Mouse (Mus musculus): ENCODE measurements at regions not wholly inside any gene's neighbourhood (a gene's known extent, or its start where the extent isn't known, plus 50 kb on each side); places are given as distances from the start of the nearest gene placed in this dataset.

DNA sequence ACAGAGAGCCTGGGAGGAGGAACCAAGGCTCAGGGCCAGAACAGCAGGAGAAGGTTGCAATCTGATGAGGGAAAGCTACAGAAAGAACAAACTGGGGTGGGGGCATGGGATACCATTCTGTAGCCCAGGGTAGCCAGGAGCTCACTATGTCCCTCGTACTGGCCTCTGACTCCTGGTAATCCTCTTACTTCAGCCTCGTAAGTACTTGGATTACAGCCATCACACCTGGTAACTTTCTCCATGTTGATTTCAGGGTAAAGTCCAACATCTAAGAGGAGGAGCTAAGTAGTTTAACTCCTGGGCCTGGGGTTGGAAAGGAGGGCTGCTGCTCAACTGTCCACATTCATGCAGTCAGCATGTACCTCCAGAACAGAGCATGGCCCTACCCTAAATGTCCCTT lies 101.8 kb upstream of the Magi1 start:
- TF ChIP-seq REST (IDR thresholded peaks at IDR 0.05; ENCODE audit: insufficient read depth, insufficient read length) (no peak), POLR2A (IDR thresholded peaks at IDR 0.05; ENCODE audit: insufficient read length, low read depth) (no peak), CEBPB (IDR thresholded peaks at IDR 0.05; ENCODE audit: insufficient read depth, poor library complexity, severe bottlenecking) (no peak), POLR2AphosphoS2 (IDR thresholded peaks at IDR 0.05; ENCODE audit: insufficient read length, low read depth) (no peak), MYOD1 (IDR thresholded peaks at IDR 0.05; ENCODE audit: control insufficient read depth in 1 of 3, insufficient read length in 2 of 3, low read depth in 2 of 3) (no peak), MAX (IDR thresholded peaks at IDR 0.05; ENCODE audit: low read depth) (no peak), TCF3 (IDR thresholded peaks at IDR 0.05; ENCODE audit: insufficient read length, low read depth) (no peak), E2F4 (IDR thresholded peaks at IDR 0.05; ENCODE audit: insufficient read depth) (no peak), SRF (IDR thresholded peaks at IDR 0.05; ENCODE audit: control insufficient read depth, insufficient read length, low read depth) (no peak), TCF12 (IDR thresholded peaks at IDR 0.05; ENCODE audit: insufficient read depth, poor library complexity, severe bottlenecking) (no peak), USF1 (IDR thresholded peaks at IDR 0.05; ENCODE audit: low read depth) (no peak), MYOG (IDR thresholded peaks at IDR 0.05; ENCODE audit: control insufficient read depth in 1 of 3, insufficient read depth in 1 of 3, insufficient read length in 2 of 3, low read depth in 2 of 3) (no peak)
- H3K4me3 ChIP-seq: no peak overlapping the region
- H3K4me2 ChIP-seq (ENCODE audit: low read depth): no peak overlapping the region
- H3K27me3 ChIP-seq (ENCODE audit: control insufficient read depth, insufficient read depth, insufficient read length): no peaks in the 10 kb centered on the region
- H3K79me2 ChIP-seq (ENCODE audit: control insufficient read depth, insufficient read depth): no peaks in the 10 kb centered on the region
- no peak overlapping the region for H3ac ChIP-seq (ENCODE audit: control insufficient read depth, insufficient read length)
- no peaks in the 10 kb centered on the region for H3K36me3 ChIP-seq (ENCODE audit: control insufficient read depth, insufficient read depth)

DNA sequence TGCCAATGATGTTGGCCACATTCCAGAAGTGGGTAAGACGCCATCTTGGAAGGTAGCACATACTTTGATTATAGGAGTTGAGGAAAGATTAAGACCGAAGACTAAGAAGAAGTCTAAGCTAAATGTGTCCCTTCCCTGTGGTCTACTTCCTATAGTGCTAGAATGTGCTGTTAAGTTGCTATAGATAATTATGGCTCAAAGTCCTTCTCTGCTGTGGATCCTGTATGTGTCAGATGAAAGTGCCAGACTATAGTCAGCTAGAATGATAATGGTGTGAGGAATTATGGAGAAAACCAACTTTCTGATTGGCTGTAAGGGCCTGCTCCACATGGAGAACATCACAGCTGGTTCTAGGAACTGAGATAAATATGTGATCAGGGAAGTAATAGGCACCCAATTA lies 86.3 kb upstream of the Magi1 start:
- no peaks in the 10 kb centered on the region for H3K27me3 ChIP-seq (ENCODE audit: control insufficient read depth, insufficient read depth, insufficient read length)
- no peak for TF ChIP-seq SRF (IDR thresholded peaks at IDR 0.05; ENCODE audit: control insufficient read depth, insufficient read length, low read depth)
- no peak for TF ChIP-seq CEBPB (IDR thresholded peaks at IDR 0.05; ENCODE audit: insufficient read depth, poor library complexity, severe bottlenecking)
- TF ChIP-seq TCF12 (IDR thresholded peaks at IDR 0.05; ENCODE audit: insufficient read depth, poor library complexity, severe bottlenecking): no peak
- no peak for TF ChIP-seq USF1 (IDR thresholded peaks at IDR 0.05; ENCODE audit: low read depth)
- no peak for TF ChIP-seq REST (IDR thresholded peaks at IDR 0.05; ENCODE audit: insufficient read depth, insufficient read length)
- TF ChIP-seq MYOD1 (IDR thresholded peaks at IDR 0.05; ENCODE audit: control insufficient read depth in 1 of 3, insufficient read length in 2 of 3, low read depth in 2 of 3): no peak
- no peak for TF ChIP-seq E2F4 (IDR thresholded peaks at IDR 0.05; ENCODE audit: insufficient read depth)
- TF ChIP-seq POLR2AphosphoS2 (IDR thresholded peaks at IDR 0.05; ENCODE audit: insufficient read length, low read depth): no peak
- no peak for TF ChIP-seq TCF3 (IDR thresholded peaks at IDR 0.05; ENCODE audit: insufficient read length, low read depth)
- H3K36me3 ChIP-seq (ENCODE audit: control insufficient read depth, insufficient read depth): no peaks in the 10 kb centered on the region
- no peak overlapping the region for H3K4me2 ChIP-seq (ENCODE audit: low read depth)
- no peaks in the 10 kb centered on the region for H3K79me2 ChIP-seq (ENCODE audit: control insufficient read depth, insufficient read depth)
- H3K4me3 ChIP-seq: no peak overlapping the region
- no peak overlapping the region for H3ac ChIP-seq (ENCODE audit: control insufficient read depth, insufficient read length)

- Histone ChIP-seq H3K27me3 (ENCODE audit: control insufficient read depth, insufficient read depth, insufficient read length) (no peaks in the 10 kb centered on the region), H3K79me2 (ENCODE audit: control insufficient read depth, insufficient read depth) (no peaks in the 10 kb centered on the region), H3K4me3 (no peak overlapping the region), H3K4me2 (ENCODE audit: low read depth) (no peak overlapping the region), H3ac (ENCODE audit: control insufficient read depth, insufficient read length) (no peak overlapping the region), H3K36me3 (ENCODE audit: control insufficient read depth, insufficient read depth) (no peaks in the 10 kb centered on the region)
- no peak for TF ChIP-seq CEBPB (IDR thresholded peaks at IDR 0.05; ENCODE audit: insufficient read depth, poor library complexity, severe bottlenecking)
- no peak for TF ChIP-seq E2F4 (IDR thresholded peaks at IDR 0.05; ENCODE audit: insufficient read depth)
Measured at GRCm38 (mm10) chr6:94363951-94364350, 80.2 kb upstream of the Magi1 start.

- Histone ChIP-seq H3K36me3 (ENCODE audit: control insufficient read depth, insufficient read depth) (no peaks in the 10 kb centered on the region), H3K4me3 (no peak overlapping the region), H3K27me3 (ENCODE audit: control insufficient read depth, insufficient read depth, insufficient read length) (no peaks in the 10 kb centered on the region), H3K4me2 (ENCODE audit: low read depth) (no peak overlapping the region), H3ac (ENCODE audit: control insufficient read depth, insufficient read length) (no peak overlapping the region), H3K79me2 (ENCODE audit: control insufficient read depth, insufficient read depth) (no peaks in the 10 kb centered on the region)
- TF ChIP-seq REST (IDR thresholded peaks at IDR 0.05; ENCODE audit: insufficient read depth, insufficient read length) (no peak), POLR2A (IDR thresholded peaks at IDR 0.05; ENCODE audit: insufficient read length, low read depth) (no peak), MAX (IDR thresholded peaks at IDR 0.05; ENCODE audit: low read depth) (no peak), POLR2AphosphoS2 (IDR thresholded peaks at IDR 0.05; ENCODE audit: insufficient read length, low read depth) (no peak), USF1 (IDR thresholded peaks at IDR 0.05; ENCODE audit: low read depth) (no peak), CEBPB (IDR thresholded peaks at IDR 0.05; ENCODE audit: insufficient read depth, poor library complexity, severe bottlenecking) (no peak), MYOG (IDR thresholded peaks at IDR 0.05; ENCODE audit: control insufficient read depth in 1 of 3, insufficient read depth in 1 of 3, insufficient read length in 2 of 3, low read depth in 2 of 3) (no peak), TCF12 (IDR thresholded peaks at IDR 0.05; ENCODE audit: insufficient read depth, poor library complexity, severe bottlenecking) (no peak), MYOD1 (IDR thresholded peaks at IDR 0.05; ENCODE audit: control insufficient read depth in 1 of 3, insufficient read length in 2 of 3, low read depth in 2 of 3) (no peak), TCF3 (IDR thresholded peaks at IDR 0.05; ENCODE audit: insufficient read length, low read depth) (no peak), E2F4 (IDR thresholded peaks at IDR 0.05; ENCODE audit: insufficient read depth) (no peak), SRF (IDR thresholded peaks at IDR 0.05; ENCODE audit: control insufficient read depth, insufficient read length, low read depth) (no peak)
Measured at GRCm38 (mm10) chr6:94362626-94363025, 78.9 kb upstream of the Magi1 start.

DNA sequence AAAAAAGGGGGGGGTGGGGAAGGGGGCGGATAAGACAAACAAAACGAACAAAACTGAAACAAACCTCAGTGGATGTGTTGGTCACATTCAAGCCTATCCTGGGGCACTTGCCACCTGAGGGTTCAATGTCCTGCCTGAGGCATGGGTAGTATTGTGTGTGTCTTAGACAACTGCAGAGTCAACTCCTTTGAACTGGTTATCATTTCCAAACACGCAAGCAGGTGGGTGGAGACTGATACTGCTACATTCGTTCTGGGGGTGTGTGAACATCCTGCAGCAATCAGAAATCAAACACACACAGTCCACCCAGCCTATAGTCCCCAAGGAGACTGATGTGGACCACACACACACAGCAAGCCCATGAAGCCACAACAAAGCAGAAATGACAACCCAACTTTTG lies 73.9 kb upstream of the Magi1 start:
- Histone ChIP-seq H3K79me2 (ENCODE audit: control insufficient read depth, insufficient read depth) (no peaks in the 10 kb centered on the region), H3ac (ENCODE audit: control insufficient read depth, insufficient read length) (no peak overlapping the region), H3K36me3 (ENCODE audit: control insufficient read depth, insufficient read depth) (no peaks in the 10 kb centered on the region), H3K4me3 (no peak overlapping the region), H3K27me3 (ENCODE audit: control insufficient read depth, insufficient read depth, insufficient read length) (no peaks in the 10 kb centered on the region), H3K4me2 (ENCODE audit: low read depth) (no peak overlapping the region)
- no peak for TF ChIP-seq USF1 (IDR thresholded peaks at IDR 0.05; ENCODE audit: low read depth)
- no peak for TF ChIP-seq MAX (IDR thresholded peaks at IDR 0.05; ENCODE audit: low read depth)
- TF ChIP-seq POLR2AphosphoS2 (IDR thresholded peaks at IDR 0.05; ENCODE audit: insufficient read length, low read depth): no peak
- no peak for TF ChIP-seq SRF (IDR thresholded peaks at IDR 0.05; ENCODE audit: control insufficient read depth, insufficient read length, low read depth)
- no peak for TF ChIP-seq POLR2A (IDR thresholded peaks at IDR 0.05; ENCODE audit: insufficient read length, low read depth)
- no peak for TF ChIP-seq TCF3 (IDR thresholded peaks at IDR 0.05; ENCODE audit: insufficient read length, low read depth)
- TF ChIP-seq CEBPB (IDR thresholded peaks at IDR 0.05; ENCODE audit: insufficient read depth, poor library complexity, severe bottlenecking): no peak
- TF ChIP-seq MYOG (IDR thresholded peaks at IDR 0.05; ENCODE audit: control insufficient read depth in 1 of 3, insufficient read depth in 1 of 3, insufficient read length in 2 of 3, low read depth in 2 of 3): no peak
- no peak for TF ChIP-seq E2F4 (IDR thresholded peaks at IDR 0.05; ENCODE audit: insufficient read depth)
- TF ChIP-seq MYOD1 (IDR thresholded peaks at IDR 0.05; ENCODE audit: control insufficient read depth in 1 of 3, insufficient read length in 2 of 3, low read depth in 2 of 3): no peak
- no peak for TF ChIP-seq REST (IDR thresholded peaks at IDR 0.05; ENCODE audit: insufficient read depth, insufficient read length)
- no peak for TF ChIP-seq TCF12 (IDR thresholded peaks at IDR 0.05; ENCODE audit: insufficient read depth, poor library complexity, severe bottlenecking)
